Mouse (Mus musculus): ENCODE results near the gene Bnc1. TPM values are rescaled to one million over a fixed set of nuclear protein-coding genes. Genes with fewer than 3 reads are reported as not detected.
A peak's percentile ranks its signal among the peaks of the same experiment; 100 is the strongest.

The Bnc1 gene
- polyA plus RNA-seq, 1 experiment from 2014 or later, result 6.3 TPM

GRCm38 (mm10) chr7:81933601-81934266 lies 58.4 kb downstream of the Bnc1 start:
- under 1% methylated on average over 77 of the region's 103 CpGs for WGBS
- Histone ChIP-seq H3K4me1 (peaks cover 23% of the 10 kb centered on the region), H3K9me3 (no peaks in the 10 kb centered on the region), H3K9ac (peak overlapping the region; percentile 94), H3K27me3 (replicated peaks) (peaks cover 19% of the 10 kb centered on the region), H3K27ac (replicated peaks) (peak overlapping the region; percentile 80), H3K4me3 (peak overlapping the region; percentile 84), H3K4me2 (peak overlapping the region; percentile 86), H3K36me3 (no peaks in the 10 kb centered on the region)
- peak; percentile 38; the same call in 1 of the 2 replicates for ATAC-seq (ENCODE audit: extremely low read depth, insufficient number of reproducible peaks, low FRiP score, low TSS enrichment)

- H3K4me1 ChIP-seq, result peaks cover 28% of the 10 kb centered on the region
- peak overlapping the region; percentile 86 for H3K4me2 ChIP-seq
- H3K27me3 ChIP-seq (replicated peaks), result peaks cover 19% of the 10 kb centered on the region
- peak overlapping the region; percentile 84 for H3K4me3 ChIP-seq
- H3K9ac ChIP-seq, result peak overlapping the region; percentile 94
- H3K36me3 ChIP-seq, result no peaks in the 10 kb centered on the region
- 8% methylated on average over 23 of the region's 23 CpGs for WGBS
- H3K27ac ChIP-seq (replicated peaks), result peak overlapping the region; percentile 80
- H3K9me3 ChIP-seq, result no peaks in the 10 kb centered on the region
- no peak for ATAC-seq (ENCODE audit: extremely low read depth, insufficient number of reproducible peaks, low FRiP score, low TSS enrichment)
Observed at GRCm38 (mm10) chr7:81933061-81933600, 59.0 kb downstream of the Bnc1 start.

DNA sequence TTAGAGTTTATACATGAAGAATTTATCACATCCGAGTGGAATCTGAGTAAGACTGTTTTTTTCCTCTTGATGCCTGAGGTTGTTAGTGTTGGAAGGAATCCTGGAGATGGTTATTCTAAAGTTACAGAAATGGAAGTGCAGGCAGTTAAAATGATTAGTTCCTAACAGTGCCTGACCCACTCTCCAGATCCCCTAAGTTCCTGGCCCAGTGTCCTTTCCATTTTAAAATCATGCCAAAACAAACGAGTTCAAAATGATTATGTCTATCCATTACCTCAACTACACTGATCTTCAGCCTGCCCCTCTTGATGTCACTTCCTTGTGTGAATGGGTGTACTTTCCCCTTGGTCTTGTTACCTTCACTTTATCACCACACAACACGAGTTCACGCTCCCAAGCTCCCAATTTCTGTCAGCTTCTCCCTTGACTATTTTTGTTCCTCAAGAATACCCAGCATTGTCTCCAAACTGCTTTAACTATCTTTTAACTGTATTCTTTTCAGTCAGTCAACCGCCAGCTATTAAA lies 59.5 kb downstream of the Bnc1 start:
- Histone ChIP-seq H3K27ac (replicated peaks) (no peak overlapping the region), H3K9ac (peak overlapping the region; percentile 94), H3K4me1 (peaks cover 33% of the 10 kb centered on the region), H3K9me3 (no peaks in the 10 kb centered on the region), H3K4me3 (peak overlapping the region; percentile 84), H3K4me2 (peak overlapping the region; percentile 86), H3K27me3 (replicated peaks) (peaks cover 19% of the 10 kb centered on the region), H3K36me3 (no peaks in the 10 kb centered on the region)
- ATAC-seq (ENCODE audit: extremely low read depth, insufficient number of reproducible peaks, low FRiP score, low TSS enrichment), result no peak
- 37% methylated on average over 5 of the region's 5 CpGs for WGBS

DNA sequence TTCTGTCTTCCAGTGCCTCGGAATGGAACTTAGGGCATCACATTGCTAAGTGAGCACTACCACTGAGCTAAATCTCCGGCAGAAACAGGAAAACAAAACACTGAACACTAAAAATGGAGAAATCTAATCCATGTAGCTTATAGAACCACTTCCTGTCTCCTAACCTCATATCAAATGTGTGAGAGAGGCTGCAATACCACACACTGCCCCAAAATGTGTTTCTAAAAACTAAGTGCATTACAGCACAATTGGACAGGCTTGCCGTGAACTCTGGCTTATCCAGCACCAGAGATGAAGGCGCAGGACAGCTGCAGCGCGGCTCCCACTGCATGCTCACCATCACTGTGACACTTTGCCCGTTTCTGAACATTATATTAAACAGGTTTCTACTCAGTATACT lies 63.1 kb downstream of the Bnc1 start:
- peaks cover 37% of the 10 kb centered on the region for H3K4me1 ChIP-seq
- ATAC-seq (ENCODE audit: extremely low read depth, insufficient number of reproducible peaks, low FRiP score, low TSS enrichment), result no peak
- H3K36me3 ChIP-seq, result no peaks in the 10 kb centered on the region
- no peak overlapping the region for H3K4me2 ChIP-seq
- no peak overlapping the region for H3K27ac ChIP-seq (replicated peaks)
- H3K9ac ChIP-seq, result peak overlapping the region; percentile 11; the same call in 1 of the 2 replicates
- no peak overlapping the region for H3K4me3 ChIP-seq
- H3K9me3 ChIP-seq, result no peaks in the 10 kb centered on the region
- H3K27me3 ChIP-seq (replicated peaks), result no peaks in the 10 kb centered on the region
- WGBS, result 67% methylated on average over 7 of the region's 7 CpGs

DNA sequence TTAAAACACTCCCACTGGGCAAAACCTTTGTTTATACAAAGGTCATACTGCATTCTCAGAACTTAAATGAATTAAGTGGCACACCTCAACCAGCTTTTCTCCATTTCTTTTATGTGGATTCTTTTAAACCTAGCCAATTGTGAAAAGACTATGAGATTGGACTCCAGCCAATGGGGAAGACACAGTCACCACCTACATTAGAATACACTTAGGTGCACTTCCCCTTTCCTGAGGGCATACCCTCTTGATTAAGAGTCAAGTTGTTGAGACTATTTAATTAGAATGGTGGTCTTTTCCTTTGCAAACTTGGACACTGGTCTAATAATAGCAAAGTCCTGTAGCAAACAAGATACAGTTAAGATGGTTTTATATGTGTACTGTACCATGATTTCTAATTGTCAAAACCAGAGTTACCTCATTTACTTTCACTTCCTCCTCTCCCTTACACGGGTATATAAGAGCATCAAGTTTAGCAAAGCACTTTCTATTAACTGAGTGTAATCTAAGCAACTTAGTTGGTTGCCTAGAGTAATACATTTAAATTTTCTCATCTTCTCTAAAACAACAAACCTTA lies 70.6 kb downstream of the Bnc1 start:
- H3K4me3 ChIP-seq, result no peak overlapping the region
- ATAC-seq (ENCODE audit: extremely low read depth, insufficient number of reproducible peaks, low FRiP score, low TSS enrichment), result no peak
- H3K9ac ChIP-seq, result no peak overlapping the region
- no peaks in the 10 kb centered on the region for H3K27me3 ChIP-seq (replicated peaks)
- no peaks in the 10 kb centered on the region for H3K36me3 ChIP-seq
- H3K4me1 ChIP-seq, result no peaks in the 10 kb centered on the region
- no peak overlapping the region for H3K27ac ChIP-seq (replicated peaks)
- no peaks in the 10 kb centered on the region for H3K9me3 ChIP-seq
- H3K4me2 ChIP-seq, result no peak overlapping the region
- 63% methylated on average over 1 of the region's 1 CpGs for WGBS

DNA sequence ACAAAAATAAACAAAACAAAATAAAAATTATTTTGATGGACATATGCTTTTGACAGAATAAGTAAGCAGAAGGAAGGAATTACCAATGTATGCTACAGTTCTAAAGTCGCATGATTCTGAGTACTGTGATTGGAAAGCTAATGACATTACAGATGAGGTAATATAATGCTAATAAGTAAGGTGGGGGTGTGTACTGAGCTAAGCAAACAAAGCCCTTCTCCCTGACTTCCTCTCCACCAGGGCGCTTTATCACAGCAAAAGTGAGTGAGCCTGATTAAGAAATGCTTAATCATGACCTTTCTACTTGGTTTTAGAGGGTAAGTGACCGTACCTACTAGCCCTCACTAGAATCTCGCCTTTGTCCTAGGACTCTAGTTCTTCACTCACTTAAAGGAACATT lies 71.8 kb downstream of the Bnc1 start:
- Histone ChIP-seq H3K4me3 (no peak overlapping the region), H3K4me2 (no peak overlapping the region), H3K9me3 (no peaks in the 10 kb centered on the region), H3K36me3 (no peaks in the 10 kb centered on the region), H3K27ac (replicated peaks) (no peak overlapping the region), H3K4me1 (no peaks in the 10 kb centered on the region), H3K9ac (no peak overlapping the region), H3K27me3 (replicated peaks) (no peaks in the 10 kb centered on the region)
- 72% methylated on average over 4 of the region's 4 CpGs for WGBS
- no peak for ATAC-seq (ENCODE audit: extremely low read depth, insufficient number of reproducible peaks, low FRiP score, low TSS enrichment)

GRCm38 (mm10) chr7:81918316-81918715 lies 73.8 kb downstream of the Bnc1 start:
- no peak overlapping the region for H3K27ac ChIP-seq (replicated peaks)
- H3K9ac ChIP-seq, result no peak overlapping the region
- H3K36me3 ChIP-seq, result no peaks in the 10 kb centered on the region
- no peaks in the 10 kb centered on the region for H3K4me1 ChIP-seq
- H3K4me2 ChIP-seq, result no peak overlapping the region
- no peaks in the 10 kb centered on the region for H3K9me3 ChIP-seq
- no peaks in the 10 kb centered on the region for H3K27me3 ChIP-seq (replicated peaks)
- 74% methylated on average over 5 of the region's 5 CpGs for WGBS
- no peak for ATAC-seq (ENCODE audit: extremely low read depth, insufficient number of reproducible peaks, low FRiP score, low TSS enrichment)
- H3K4me3 ChIP-seq, result no peak overlapping the region

Other genes with a start within 250 kb of the Bnc1 start
- gene Ramac, start 229.4 kb downstream of the Bnc1 start, polyA plus RNA-seq (2015; fragmentation: Nextera tagmentation; extraction: Ambion mirVana), result 75.0 and 80.7 TPM in 2 replicates
- gene 3110040N11Rik, start 202.8 kb downstream of the Bnc1 start, polyA plus RNA-seq (2015; fragmentation: Nextera tagmentation; extraction: Ambion mirVana), result 36.4 and 43.7 TPM in 2 replicates
- gene Btbd1, start 162.9 kb downstream of the Bnc1 start, polyA plus RNA-seq (2015; fragmentation: Nextera tagmentation; extraction: Ambion mirVana), result 74.6 and 83.1 TPM in 2 replicates
- gene Gm10160, start 136.5 kb downstream of the Bnc1 start, polyA plus RNA-seq (2015; fragmentation: Nextera tagmentation; extraction: Ambion mirVana), result not detected in 2 replicates
- gene Tm6sf1, start 133.3 kb downstream of the Bnc1 start, polyA plus RNA-seq (2015; fragmentation: Nextera tagmentation; extraction: Ambion mirVana), result 20.0 and 22.8 TPM in 2 replicates
- 10.0 TPM in 2 replicates for gene Hdgfl3, start 57.8 kb downstream of the Bnc1 start, polyA plus RNA-seq (2015; fragmentation: Nextera tagmentation; extraction: Ambion mirVana)
- 5.4 and 5.8 TPM in 2 replicates for gene Sh3gl3, start 181.5 kb upstream of the Bnc1 start, polyA plus RNA-seq (2015; fragmentation: Nextera tagmentation; extraction: Ambion mirVana)

Data from heart, embryonic 13.5 days (tissue).